ENCODE assay signal across 31 mouse cellular contexts in genomic region chr8:12894783-12895534, GRCm38 (mm10). TPM values are rescaled to one million over a fixed set of nuclear protein-coding genes. Genes with fewer than 3 reads are reported as not detected.
A peak's percentile ranks its signal among the peaks of the same experiment; 100 is the strongest.
DNase-seq lines count a peak whose midpoint lies in the region; ATAC-seq lines count a peak whose summit lies in the region.
"Had no signal": no experiment of that assay in that cellular context is flagged by ENCODE, and none has a peak within 500 bp of the region (broad histone marks: within the 10 kb centered on the region; RNA-seq: fewer than 3 reads in every experiment).

No protein-coding gene starts in this region.

- H3K27me3 ChIP-seq in kidney, embryonic 14.5 days (ENCODE audit: control insufficient read depth, insufficient read depth, low read length): no peaks in the 10 kb centered on the region
- H3K27me3 ChIP-seq: embryonic facial prominence, embryonic 15.5 days; forebrain, embryonic 15.5 days; intestine, embryonic 15.5 days; limb, embryonic 15.5 days; stomach, embryonic 15.5 days had no signal

- no peak for ATAC-seq in kidney, embryonic 14.5 days (ENCODE audit: low FRiP score, low TSS enrichment)
- ATAC-seq: forebrain, embryonic 15.5 days; hindbrain, postnatal 0 days; intestine, embryonic 15.5 days; midbrain, embryonic 16.5 days had no signal

- H3K4me2 ChIP-seq in kidney, embryonic 14.5 days (replicated peaks; ENCODE audit: low read depth, low read length): no peak overlapping the region
- H3K4me2 ChIP-seq: embryonic facial prominence, embryonic 15.5 days; forebrain, embryonic 15.5 days; heart, embryonic 13.5 days; intestine, embryonic 15.5 days; limb, embryonic 15.5 days; midbrain, embryonic 11.5 days; stomach, embryonic 15.5 days had no signal

- H3K27ac ChIP-seq in kidney, embryonic 14.5 days (ENCODE audit: low read depth, low read length): no peak overlapping the region
- H3K27ac ChIP-seq: embryonic facial prominence, embryonic 10.5 days; embryonic facial prominence, embryonic 15.5 days; forebrain, embryonic 15.5 days; heart, embryonic 13.5 days; hindbrain, embryonic 10.5 days; hindbrain, postnatal 0 days; intestine, embryonic 15.5 days; kidney, postnatal 0 days; limb, embryonic 10.5 days; limb, embryonic 15.5 days; liver, embryonic 14.5 days; stomach, embryonic 15.5 days had no signal

- 0 out of 2 replicates have a peak overlapping the region, but pooled peaks have one; percentile 12 for H3K9ac ChIP-seq in kidney, embryonic 14.5 days (ENCODE audit: low read depth, low read length)
- H3K9ac ChIP-seq: embryonic facial prominence, embryonic 15.5 days; forebrain, embryonic 15.5 days; heart, embryonic 13.5 days; intestine, embryonic 15.5 days; limb, embryonic 15.5 days; liver, embryonic 14.5 days; stomach, embryonic 15.5 days had no signal

- H3K4me1 ChIP-seq in kidney, embryonic 14.5 days (ENCODE audit: control insufficient read depth, insufficient read depth, low read length): peaks cover 23% of the 10 kb centered on the region
- H3K4me1 ChIP-seq: embryonic facial prominence, embryonic 15.5 days had no signal

- no peak for DNase-seq in kidney, postnatal 10 days
- DNase-seq in brain, adult 2 months (ENCODE audit: low read depth, low spot score): peak; percentile 84
- DNase-seq in cerebellum, adult 8-10 months: peak; percentile 64
- DNase-seq in fat pad, adult 2 months (ENCODE audit: extremely low read depth, low read depth, low spot score): peak; percentile 10
- no peak for DNase-seq in adrenal gland, adult (ENCODE audit: inconsistent age in 2 of 2, low spot score in 1 of 2)
- no peak for DNase-seq in liver
- no peak for DNase-seq in frontal cortex, postnatal 25 days (ENCODE audit: low spot score in 2 of 2)
- DNase-seq: adrenal gland, postnatal 14 days; heart, postnatal 10 days; kidney, adult 2 months; layer of hippocampus, postnatal 36 days; lung, adult 2 months; lung, postnatal 10 days; retina, postnatal 1 day; right cerebral cortex, postnatal 25 days had no signal

- H3K4me3 ChIP-seq in kidney, embryonic 14.5 days (ENCODE audit: low read length): no peak overlapping the region
- H3K4me3 ChIP-seq: embryonic facial prominence, embryonic 10.5 days; embryonic facial prominence, embryonic 15.5 days; forebrain, embryonic 15.5 days; heart, embryonic 13.5 days; hindbrain, embryonic 10.5 days; intestine, embryonic 15.5 days; limb, embryonic 10.5 days; limb, embryonic 15.5 days; stomach, embryonic 15.5 days had no signal

- H3K9me3 ChIP-seq in kidney, embryonic 14.5 days (ENCODE audit: control insufficient read depth, low read length): no peaks in the 10 kb centered on the region
- H3K9me3 ChIP-seq: embryonic facial prominence, embryonic 10.5 days; embryonic facial prominence, embryonic 15.5 days; forebrain, embryonic 15.5 days; G1E; heart, embryonic 13.5 days; hindbrain, embryonic 10.5 days; intestine, embryonic 15.5 days; limb, embryonic 10.5 days; limb, embryonic 15.5 days; stomach, embryonic 15.5 days had no signal

- 78% methylated on average over 11 of the region's 11 CpGs for WGBS in kidney, embryonic 14.5 days

- H3K36me3 ChIP-seq in kidney, embryonic 14.5 days (ENCODE audit: control insufficient read depth, insufficient read depth, low read length): no peaks in the 10 kb centered on the region
- H3K36me3 ChIP-seq: embryonic facial prominence, embryonic 15.5 days; G1E; heart, embryonic 13.5 days; intestine, embryonic 15.5 days; limb, embryonic 10.5 days; limb, embryonic 15.5 days; stomach, embryonic 15.5 days had no signal

RNA-seq across cellular contexts. Expression of gene Mcf2l, which starts 21.4 kb away (rescaled TPM):
- polyA plus RNA-seq in kidney, embryonic 14.5 days (2014; fragmentation: Nextera tagmentation; extraction: Ambion mirVana): 12.6 and 22.4 TPM in 2 replicates
- polyA plus RNA-seq: G1E had no signal

Comparison
In these comparisons a context has a peak if more than half of its experiments do, and no peak if none do; other contexts are left out.
1. DNase-seq: peak in brain, adult 2 months (single experiment), cerebellum, adult 8-10 months (single experiment) and fat pad, adult 2 months (single experiment); none in kidney, postnatal 10 days (single experiment), adrenal gland, adult (0 of 2), liver (single experiment) and frontal cortex, postnatal 25 days (0 of 2).